Mouse (Mus musculus): Measurements from ENCODE around the gene H3f3a. TPM values are rescaled to one million over a fixed set of nuclear protein-coding genes. Genes with fewer than 3 reads are reported as not detected.

Gene H3f3a
- polyA plus RNA-seq, 1 experiment from 2014 or later = 1,997 TPM

DNA sequence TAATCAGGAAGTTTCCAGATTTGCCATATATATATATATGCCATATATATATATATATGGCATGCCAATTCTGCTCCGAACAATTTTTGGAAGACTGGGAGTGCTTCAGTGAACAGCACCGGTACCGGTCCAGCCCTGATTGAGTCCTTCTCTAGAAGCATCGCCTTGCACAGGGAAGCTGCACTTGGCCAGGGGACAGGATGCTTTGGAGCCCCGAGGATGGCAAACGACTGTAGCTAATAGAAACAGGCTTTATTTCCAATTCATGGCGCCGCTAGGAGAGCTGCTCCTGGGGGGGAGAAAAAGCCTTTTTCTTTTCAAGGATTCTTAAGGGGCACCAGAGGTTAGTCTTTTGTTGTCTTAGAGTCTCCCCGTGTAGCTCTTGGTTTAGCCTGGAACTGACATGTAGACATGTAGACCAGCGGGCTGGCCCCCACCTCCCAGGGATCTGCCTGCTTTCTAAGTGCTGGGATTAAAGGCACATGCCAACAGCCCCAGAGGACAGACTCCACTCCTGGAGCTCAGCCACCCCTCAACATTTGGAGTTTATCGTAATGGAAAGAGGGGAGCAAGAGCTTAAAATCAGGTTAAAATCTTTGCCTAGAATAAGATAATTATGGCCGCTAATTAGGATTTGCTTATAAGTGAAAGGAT lies 1.8 kb upstream of the H3f3a start:
- Histone ChIP-seq H3K9ac (0 out of 2 replicates have a peak overlapping the region, but pooled peaks have one; percentile 99), H3K4me1 (peaks cover 70% of the 10 kb centered on the region), H3K9me3 (replicated peaks) (no peaks in the 10 kb centered on the region), H3K27me3 (replicated peaks) (no peaks in the 10 kb centered on the region), H3K4me3 (no peak overlapping the region), H3K27ac (peak overlapping the region; percentile 5; the same call in 1 of the 2 replicates), H3K36me3 (peaks cover 10% of the 10 kb centered on the region), H3K4me2 (peak overlapping the region; percentile 87; the same call in 1 of the 2 replicates)
- 83% methylated on average over 12 of the region's 12 CpGs for WGBS (ENCODE audit: insufficient replicate concordance)
- ATAC-seq = no peak

DNA sequence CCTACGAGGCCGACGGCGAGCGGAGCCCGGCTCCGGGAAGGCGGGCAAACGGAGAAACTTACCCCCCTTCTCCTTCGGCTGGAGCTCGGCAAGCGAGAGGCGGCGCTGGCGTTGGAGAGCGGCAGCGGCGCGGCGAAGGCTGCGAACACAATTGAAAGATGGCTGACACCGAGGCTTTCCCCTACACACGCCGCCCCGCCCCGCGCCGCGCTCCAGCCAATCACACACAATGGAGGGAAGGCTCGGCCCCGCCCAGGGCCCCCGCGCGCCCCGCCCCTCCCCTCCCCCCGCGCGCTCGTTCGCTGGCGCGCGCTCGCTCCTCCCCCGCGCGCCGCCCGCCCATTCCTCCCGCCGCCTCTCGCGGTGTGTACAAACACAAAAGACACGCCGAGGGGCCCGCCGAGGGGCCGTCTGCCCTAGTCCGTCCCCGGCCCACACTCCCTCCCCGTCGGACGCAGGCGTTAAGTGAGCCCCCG lies 296 bp downstream of the H3f3a start:
- Histone ChIP-seq H3K4me1 (peaks cover 67% of the 10 kb centered on the region), H3K4me3 (peak overlapping the region; percentile 89), H3K9me3 (replicated peaks) (no peaks in the 10 kb centered on the region), H3K9ac (peak overlapping the region; percentile 99), H3K4me2 (peak overlapping the region; percentile 87), H3K36me3 (peaks cover 30% of the 10 kb centered on the region), H3K27ac (peak overlapping the region; percentile 100), H3K27me3 (replicated peaks) (no peaks in the 10 kb centered on the region)
- 1% methylated on average over 58 of the region's 65 CpGs for WGBS (ENCODE audit: insufficient replicate concordance)
- peak; percentile 84 for ATAC-seq

DNA sequence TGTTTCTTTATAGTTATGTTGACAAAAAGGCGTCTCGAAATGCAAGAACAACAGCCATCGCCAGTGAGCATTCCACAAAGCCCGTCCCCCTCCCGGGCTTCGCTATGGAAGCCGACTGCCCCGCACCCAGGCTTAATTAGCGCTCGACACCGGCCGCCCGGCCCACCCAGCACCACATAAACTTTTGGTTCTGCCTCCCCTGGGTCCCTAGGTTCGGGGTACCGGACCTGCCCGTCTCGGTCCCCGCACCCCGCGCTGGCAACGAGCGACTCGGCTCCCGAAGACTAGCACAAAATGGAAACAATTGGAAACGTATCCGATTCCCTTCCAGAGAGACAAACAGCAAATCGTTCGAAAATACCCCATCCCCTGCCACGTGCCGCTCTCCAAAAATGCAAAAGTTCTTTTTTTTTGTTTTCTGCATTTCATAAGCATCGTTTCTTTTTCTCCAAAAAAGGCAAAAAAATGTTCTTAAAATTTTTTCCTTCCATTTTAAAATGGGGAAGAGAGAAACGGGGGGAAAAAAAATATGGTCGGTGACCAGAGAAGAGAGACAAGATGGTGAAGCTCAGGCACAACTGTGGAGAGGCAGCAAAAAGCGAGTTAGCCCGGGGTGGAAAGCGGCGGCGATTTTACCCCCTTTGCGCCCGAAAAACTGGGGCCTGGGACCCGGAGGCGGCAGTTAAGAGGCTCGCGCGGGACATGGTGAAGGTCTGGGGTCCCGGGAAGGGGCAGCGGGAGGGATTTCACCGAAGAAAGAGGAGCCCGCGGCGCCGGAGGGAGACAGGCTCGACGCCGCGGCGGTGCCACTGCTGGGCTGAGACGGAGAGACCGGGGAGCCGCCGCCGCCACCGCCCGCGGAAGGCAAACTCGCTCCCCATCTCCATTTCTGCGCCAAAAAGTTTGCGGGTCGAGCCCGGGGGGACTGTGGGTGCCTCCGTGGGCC lies 1.0 kb downstream of the H3f3a start:
- peak; percentile 26 for ATAC-seq
- Histone ChIP-seq H3K4me1 (peaks cover 65% of the 10 kb centered on the region), H3K4me3 (peak overlapping the region; percentile 89), H3K9ac (peak overlapping the region; percentile 99), H3K9me3 (replicated peaks) (no peaks in the 10 kb centered on the region), H3K4me2 (peak overlapping the region; percentile 70), H3K36me3 (peaks cover 36% of the 10 kb centered on the region), H3K27ac (peak overlapping the region; percentile 100), H3K27me3 (replicated peaks) (no peaks in the 10 kb centered on the region)
- WGBS (ENCODE audit: insufficient replicate concordance) = under 1% methylated on average over 71 of the region's 71 CpGs

DNA sequence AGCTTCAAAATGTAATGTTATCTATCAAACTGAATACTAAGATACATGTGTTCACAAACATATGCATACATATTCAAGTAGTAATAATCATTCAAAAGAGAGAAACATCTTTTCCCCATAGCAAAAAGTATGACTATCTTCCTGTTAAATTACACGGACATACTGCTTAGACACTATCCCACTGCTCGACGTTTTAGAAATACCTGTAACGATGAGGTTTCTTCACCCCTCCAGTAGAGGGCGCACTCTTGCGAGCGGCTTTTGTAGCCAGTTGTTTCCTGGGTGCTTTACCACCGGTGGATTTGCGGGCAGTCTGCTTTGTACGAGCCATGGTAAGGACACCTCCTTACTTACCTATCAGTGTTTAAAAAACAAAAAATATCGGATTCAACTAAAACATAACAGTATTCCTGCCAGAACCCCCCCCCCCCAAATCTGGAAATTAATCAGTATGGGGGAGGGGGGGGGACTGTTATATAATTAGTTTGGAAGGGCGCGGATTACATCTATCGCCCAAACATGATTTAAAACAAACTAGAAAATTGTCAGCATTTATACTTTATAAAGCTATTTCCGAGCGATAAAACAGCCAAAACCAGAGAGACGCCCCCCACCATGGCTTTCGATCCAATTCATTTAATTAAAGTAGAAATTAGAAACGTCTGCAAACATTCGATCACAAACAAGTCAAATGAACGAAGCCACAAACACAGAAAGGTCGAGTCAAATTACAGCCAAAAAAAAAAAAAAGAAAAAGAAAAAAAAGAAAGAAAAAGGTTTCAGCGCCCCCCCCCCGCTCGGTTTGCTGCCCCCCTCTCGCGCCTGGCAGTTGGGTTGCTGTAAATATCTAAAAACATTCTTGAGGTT lies 1.9 kb downstream of the H3f3a start:
- Histone ChIP-seq H3K27ac (peak overlapping the region; percentile 100), H3K4me3 (peak overlapping the region; percentile 89), H3K4me1 (peaks cover 62% of the 10 kb centered on the region), H3K9me3 (replicated peaks) (no peaks in the 10 kb centered on the region), H3K4me2 (peak overlapping the region; percentile 70), H3K27me3 (replicated peaks) (no peaks in the 10 kb centered on the region), H3K9ac (peak overlapping the region; percentile 99), H3K36me3 (peaks cover 45% of the 10 kb centered on the region)
- no peak for ATAC-seq
- 2% methylated on average over 27 of the region's 27 CpGs for WGBS (ENCODE audit: insufficient replicate concordance)

DNA sequence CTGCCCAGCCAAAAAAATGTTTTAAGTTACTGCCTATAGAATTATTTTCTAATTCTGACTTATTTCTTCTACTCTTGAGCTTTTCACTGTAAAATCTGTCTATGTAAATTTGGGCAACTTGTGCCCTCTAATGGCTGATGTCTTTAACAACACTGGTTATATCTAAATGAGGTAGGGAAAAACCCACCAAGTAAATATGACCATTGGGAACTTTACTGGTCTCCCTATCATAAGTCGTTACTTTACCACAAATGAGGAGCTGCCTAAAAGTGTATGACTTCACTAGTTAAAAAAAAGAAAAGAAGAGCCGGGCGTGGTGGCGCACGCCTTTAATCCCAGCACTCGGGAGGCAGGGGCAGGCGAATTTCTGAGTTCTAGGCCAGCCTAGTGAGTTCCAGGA lies 2.8 kb downstream of the H3f3a start:
- peak overlapping the region; percentile 99 for H3K9ac ChIP-seq
- peak overlapping the region; percentile 70 for H3K4me2 ChIP-seq
- WGBS (ENCODE audit: insufficient replicate concordance) = 42% methylated on average over 7 of the region's 7 CpGs
- H3K36me3 ChIP-seq = peaks cover 54% of the 10 kb centered on the region
- H3K9me3 ChIP-seq (replicated peaks) = no peaks in the 10 kb centered on the region
- no peaks in the 10 kb centered on the region for H3K27me3 ChIP-seq (replicated peaks)
- H3K4me1 ChIP-seq = peaks cover 55% of the 10 kb centered on the region
- ATAC-seq = no peak
- H3K4me3 ChIP-seq = peak overlapping the region; percentile 89
- peak overlapping the region; percentile 46 for H3K27ac ChIP-seq

DNA sequence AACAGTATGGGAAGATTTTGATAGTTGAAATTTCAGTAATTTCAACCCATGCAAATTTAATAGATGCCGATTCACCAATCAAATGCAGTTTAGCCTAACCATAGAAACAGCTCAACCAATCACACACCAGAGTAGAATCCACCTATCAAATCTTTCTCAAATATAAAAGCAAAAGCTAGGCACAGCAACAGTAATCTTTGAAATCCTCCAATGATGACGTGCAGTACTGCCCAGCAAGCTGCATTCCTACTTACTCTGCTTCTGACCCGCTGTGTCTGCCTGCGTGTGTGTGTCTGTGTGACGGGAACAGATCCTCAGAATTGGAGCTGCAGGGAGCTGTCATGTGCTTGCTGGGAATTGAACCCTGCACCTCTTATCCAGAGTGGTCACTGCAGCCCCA lies 4.9 kb downstream of the H3f3a start:
- no peak overlapping the region for H3K9ac ChIP-seq
- H3K9me3 ChIP-seq (replicated peaks) = no peaks in the 10 kb centered on the region
- H3K36me3 ChIP-seq = peaks cover 75% of the 10 kb centered on the region
- no peak for ATAC-seq
- H3K4me2 ChIP-seq = peak overlapping the region; percentile 70
- H3K4me3 ChIP-seq = peak overlapping the region; percentile 26; the same call in 1 of the 2 replicates
- no peak overlapping the region for H3K27ac ChIP-seq
- H3K4me1 ChIP-seq = peaks cover 58% of the 10 kb centered on the region
- H3K27me3 ChIP-seq (replicated peaks) = no peaks in the 10 kb centered on the region
- WGBS (ENCODE audit: insufficient replicate concordance) = 86% methylated on average over 5 of the region's 5 CpGs

DNA sequence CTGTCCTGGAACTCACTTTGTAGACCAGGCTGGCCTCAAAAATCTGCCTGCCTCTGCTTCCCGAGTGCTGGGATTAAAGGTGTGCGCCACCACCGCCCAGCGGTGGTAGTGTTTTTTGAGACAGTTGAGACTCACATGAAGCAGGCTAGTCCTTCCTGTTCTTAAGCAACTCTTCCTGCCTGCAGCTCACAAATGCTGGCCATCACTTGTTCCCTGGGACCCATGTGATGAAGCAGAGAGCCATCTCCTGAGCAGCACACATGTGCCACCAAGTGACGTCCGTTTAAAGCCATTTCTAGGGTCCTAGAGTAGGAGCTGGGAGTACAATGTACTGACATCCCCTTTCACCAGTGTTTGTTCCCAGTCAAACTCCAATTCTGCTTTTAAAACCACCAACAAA lies 9.9 kb downstream of the H3f3a start:
- 91% methylated on average over 6 of the region's 6 CpGs for WGBS (ENCODE audit: insufficient replicate concordance)
- Histone ChIP-seq H3K4me1 (peaks cover 38% of the 10 kb centered on the region), H3K4me3 (no peak overlapping the region), H3K4me2 (no peak overlapping the region), H3K27me3 (replicated peaks) (no peaks in the 10 kb centered on the region), H3K9ac (no peak overlapping the region), H3K9me3 (replicated peaks) (no peaks in the 10 kb centered on the region), H3K36me3 (peaks cover 86% of the 10 kb centered on the region), H3K27ac (0 out of 2 replicates have a peak overlapping the region, but pooled peaks have one; percentile 36)
- ATAC-seq = no peak

DNA sequence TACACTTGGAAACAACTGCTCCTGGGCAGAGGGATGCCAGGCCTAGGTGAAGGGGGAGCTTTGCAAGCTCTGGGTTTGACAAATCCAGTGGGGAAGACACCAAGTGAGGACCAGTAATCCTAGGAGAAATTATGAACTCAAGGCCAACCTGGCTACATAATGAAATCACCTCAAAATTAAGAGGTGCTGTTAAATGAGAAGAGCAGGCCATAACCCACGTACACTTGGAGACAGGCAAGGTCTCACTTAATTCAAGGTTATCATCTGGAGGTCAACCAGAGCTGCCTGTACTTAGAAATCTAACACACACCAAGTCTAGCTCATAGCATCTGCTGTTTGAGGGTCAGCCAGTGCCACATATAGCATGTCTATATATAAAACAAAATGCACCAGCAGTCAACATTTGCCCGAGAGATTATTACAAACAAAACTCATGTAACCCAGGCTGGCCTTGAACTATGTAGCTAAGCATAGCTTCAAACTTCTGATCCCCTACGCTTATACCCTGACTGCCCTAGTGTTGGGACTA lies 12.2 kb downstream of the H3f3a start:
- no peak overlapping the region for H3K4me2 ChIP-seq
- H3K27me3 ChIP-seq (replicated peaks) = 0 out of 2 replicates have a peak, but pooled peaks cover 5% of the 10 kb centered on the region
- no peak overlapping the region for H3K9ac ChIP-seq
- H3K9me3 ChIP-seq (replicated peaks) = no peaks in the 10 kb centered on the region
- no peak overlapping the region for H3K27ac ChIP-seq
- peaks cover 64% of the 10 kb centered on the region for H3K36me3 ChIP-seq
- H3K4me1 ChIP-seq = peaks cover 25% of the 10 kb centered on the region
- no peak overlapping the region for H3K4me3 ChIP-seq
- WGBS (ENCODE audit: insufficient replicate concordance) = 87% methylated on average over 3 of the region's 3 CpGs
- no peak for ATAC-seq

DNA sequence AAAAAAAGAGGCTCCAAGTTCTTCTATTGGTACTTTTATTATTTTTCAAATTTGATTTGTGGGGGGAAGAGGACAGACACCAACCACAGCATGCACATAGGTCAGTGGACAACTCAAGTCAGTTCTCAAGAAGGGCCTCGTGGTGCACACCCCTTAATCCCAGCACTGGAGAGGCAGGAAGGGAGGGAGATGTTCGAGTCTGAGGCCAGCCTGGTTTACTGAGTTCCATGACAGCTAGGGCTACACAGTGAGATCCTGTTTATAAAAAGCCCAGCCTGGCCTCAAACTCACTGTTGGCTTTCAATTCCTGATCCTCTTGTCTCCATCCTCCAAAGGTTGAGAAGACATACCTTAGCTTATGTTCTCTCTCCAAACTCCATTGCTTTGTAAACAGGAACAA lies 12.9 kb downstream of the H3f3a start:
- Histone ChIP-seq H3K27ac (no peak overlapping the region), H3K36me3 (peaks cover 57% of the 10 kb centered on the region), H3K9me3 (replicated peaks) (no peaks in the 10 kb centered on the region), H3K27me3 (replicated peaks) (0 out of 2 replicates have a peak, but pooled peaks cover 5% of the 10 kb centered on the region), H3K4me1 (peaks cover 22% of the 10 kb centered on the region), H3K9ac (no peak overlapping the region), H3K4me2 (no peak overlapping the region), H3K4me3 (no peak overlapping the region)
- WGBS (ENCODE audit: insufficient replicate concordance) = 64% methylated on average over 2 of the region's 2 CpGs
- ATAC-seq = no peak

DNA sequence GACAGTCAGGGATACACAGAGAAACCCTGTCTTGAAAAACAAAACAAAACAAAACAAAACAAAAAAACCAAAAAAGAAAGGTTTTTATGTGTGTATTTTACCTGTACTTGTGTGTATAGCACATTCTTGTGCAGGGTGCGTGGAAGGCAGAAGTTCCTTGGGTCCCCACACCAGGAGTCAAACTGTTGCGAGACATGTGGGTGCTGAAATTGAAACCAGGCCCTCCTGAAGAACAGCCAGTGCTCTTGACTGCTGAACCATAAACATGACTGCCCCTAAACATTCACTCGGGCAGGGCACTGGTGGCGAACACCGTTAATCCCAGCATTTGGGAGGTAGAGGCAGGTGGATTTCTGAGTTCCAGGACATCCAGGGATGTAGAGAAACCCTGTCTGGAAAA lies 13.7 kb downstream of the H3f3a start:
- peaks cover 49% of the 10 kb centered on the region for H3K36me3 ChIP-seq
- no peak for ATAC-seq
- no peaks in the 10 kb centered on the region for H3K9me3 ChIP-seq (replicated peaks)
- peaks cover 14% of the 10 kb centered on the region for H3K4me1 ChIP-seq
- no peak overlapping the region for H3K4me3 ChIP-seq
- no peak overlapping the region for H3K27ac ChIP-seq
- 0 out of 2 replicates have a peak, but pooled peaks cover 11% of the 10 kb centered on the region for H3K27me3 ChIP-seq (replicated peaks)
- no peak overlapping the region for H3K4me2 ChIP-seq
- no peak overlapping the region for H3K9ac ChIP-seq
- WGBS (ENCODE audit: insufficient replicate concordance) = 91% methylated on average over 5 of the region's 5 CpGs

DNA sequence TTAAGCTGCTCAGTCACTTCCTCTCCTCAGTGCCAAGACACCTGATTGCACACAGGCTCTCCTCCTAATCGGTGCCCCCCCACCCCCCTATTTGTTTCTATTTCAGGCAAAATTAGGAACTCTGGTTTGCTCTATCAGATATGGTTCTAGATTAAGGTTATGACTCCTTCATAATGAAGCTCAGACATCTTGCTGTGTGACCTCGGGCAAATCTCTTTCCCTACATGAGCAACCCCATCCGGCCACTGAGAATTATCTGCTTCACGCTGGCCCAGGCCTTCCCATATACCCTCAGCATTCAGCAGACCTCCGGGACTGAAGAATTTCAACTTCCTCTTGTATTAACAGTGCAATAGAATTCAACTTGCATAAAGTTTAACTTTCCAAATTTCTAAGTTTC lies 14.5 kb downstream of the H3f3a start:
- H3K4me2 ChIP-seq = no peak overlapping the region
- H3K4me3 ChIP-seq = no peak overlapping the region
- peaks cover 42% of the 10 kb centered on the region for H3K36me3 ChIP-seq
- 49% methylated on average over 5 of the region's 5 CpGs for WGBS (ENCODE audit: insufficient replicate concordance)
- H3K9me3 ChIP-seq (replicated peaks) = no peaks in the 10 kb centered on the region
- peaks cover 15% of the 10 kb centered on the region; the same call in 1 of the 2 replicates for H3K27me3 ChIP-seq (replicated peaks)
- peaks cover 9% of the 10 kb centered on the region for H3K4me1 ChIP-seq
- H3K27ac ChIP-seq = no peak overlapping the region
- no peak overlapping the region for H3K9ac ChIP-seq
- no peak for ATAC-seq

Data from liver, embryonic 12.5 days (tissue).